Mouse (Mus musculus) right cerebral cortex, adult 2 months (tissue): ENCODE results near the gene Ankef1.

Experiments used
- DNase-seq, 2 experiments: peaks; one replicate each; pipeline ENCODE4 v3.0.0; 2021 to 2022; ENCODE audit warnings: low spot score in 2 of 2

The Ankef1 gene

GRCm38 (mm10) chr2:136600651-136601170 lies 99.0 kb downstream of the Ankef1 start:
- DNase-seq, result no peak

GRCm38 (mm10) chr2:136601206-136601605 lies 99.5 kb downstream of the Ankef1 start:
- DNase-seq, result no peak
